Mouse (Mus musculus) hindbrain, postnatal 0 days (tissue): ENCODE results near the gene Aldh5a1. TPM values are rescaled to one million over a fixed set of nuclear protein-coding genes. Genes with fewer than 3 reads are reported as not detected.
"Not testable (repeated sequence)": the region's sequence is repeated elsewhere in the genome, so short reads cannot be mapped to it uniquely, and the experiment has no call there.

Source experiments
- ATAC-seq: fragments of 200-750 bp; cut with Nextera tagmentation; 2 replicates; pipeline ENCODE4 v1.8.0; 2017; ENCODE audit warnings: mild to moderate bottlenecking, moderate TSS enrichment, moderate library complexity
- DNase-seq: peaks from one replicate; pipeline ENCODE4 v3.0.0-alpha.2; 2015; ENCODE audit warnings: low spot score
- H3K27ac ChIP-seq: fragments of 300-500 bp; sonication (generic); 2 replicates; pipeline ENCODE4 v1.5.1; 2014; ENCODE audit warnings: mild to moderate bottlenecking
- H3K27me3 ChIP-seq: fragments of 300-500 bp; sonication (generic); 2 replicates; pipeline ENCODE4 v1.6.1; 2014; ENCODE audit warnings: low read length, mixed read lengths; ENCODE audit not compliant: insufficient read depth
- H3K36me3 ChIP-seq: fragments of 300-500 bp; sonication (generic); 2 replicates; pipeline ENCODE4 v1.6.1; 2014; ENCODE audit warnings: low read length, mixed read lengths; ENCODE audit not compliant: insufficient read depth
- H3K4me1 ChIP-seq: fragments of 300-500 bp; sonication (generic); 2 replicates; pipeline ENCODE4 v1.6.1; 2014; ENCODE audit warnings: antibody characterized with exemption, low read length, mixed read lengths; ENCODE audit not compliant: insufficient read depth
- H3K4me2 ChIP-seq: fragments of 300-500 bp; sonication (generic); 2 replicates; pipeline ENCODE4 v1.6.1; 2014; ENCODE audit warnings: low read depth, mild to moderate bottlenecking, low read length, moderate library complexity, mixed read lengths
- H3K4me3 ChIP-seq: fragments of 300-500 bp; sonication (generic); 2 replicates; pipeline ENCODE4 v1.5.1; 2014; ENCODE audit warnings: low read length
- H3K9ac ChIP-seq: fragments of 300-500 bp; sonication (generic); replicated peaks from 2 replicates; pipeline ENCODE4 v1.6.1; 2014; ENCODE audit warnings: mild to moderate bottlenecking, low read length, moderate library complexity, mixed read lengths
- H3K9me3 ChIP-seq: fragments of 300-500 bp; sonication (generic); 2 replicates; pipeline ENCODE4 v1.6.1; 2016; ENCODE audit warnings: low read length, mixed read lengths
- CTCF ChIP-seq: IDR thresholded peaks from 2 replicates; pipeline ENCODE4 v1.5.1; 2016; ENCODE audit warnings: antibody characterized with exemption, control low read depth, low read depth
- WGBS: fragments of 180-500 bp; shearing (Covaris S2); extraction: QIAGEN DNeasy Blood & Tissue Kit; methylation state at CpG from one replicate; pipeline ENCODE4 v1.1.7; 2014; 5-methylcytosine and 5-hydroxymethylcytosine counted together
- polyA plus RNA-seq: library from polyadenylated mRNA; unstranded; fragments of >200 nt; fragmentation: Nextera tagmentation; extraction: Ambion mirVana; gene quantifications from 2 replicates; pipeline ENCODE4 v1.2.1, GENCODE M21; 2015
- total RNA-seq: library from RNA; depleted of rRNA; stranded (reverse); fragments of >200 nt; gene quantifications from 2 replicates; pipeline ENCODE4 v1.2.3, GENCODE M21; 2014; rRNA removed

Aldh5a1 gene
- total RNA-seq = 46.3 and 53.9 TPM in 2 replicates
- polyA plus RNA-seq = 16.2 and 16.9 TPM in 2 replicates

- Histone ChIP-seq H3K4me1 (peaks cover 3% of the 10 kb centered on the region; the same call in 1 of the 2 replicates), H3K36me3 (no peaks in the 10 kb centered on the region), H3K4me2 (peak within 1 kb of the TSS; percentile 70), H3K27ac (peak within 1 kb of the TSS; percentile 93), H3K4me3 (peak within 1 kb of the TSS; percentile 90), H3K9me3 (no peaks in the 10 kb centered on the region), H3K9ac (peak within 1 kb of the TSS; percentile 93), H3K27me3 (no peaks in the 10 kb centered on the region)
- peak; percentile 50 for TF ChIP-seq CTCF
- DNase-seq (peak; percentile 91), ATAC-seq (peak; percentile 84)
- WGBS = under 1% methylated on average over 75 of the region's 75 CpGs
Observed at GRCm38 (mm10) chr13:24937108-24937838, at the start of gene Aldh5a1. Gene Aldh5a1, minus strand, starts transcription at chr13:24937661.

- Histone ChIP-seq H3K27me3 (no peaks in the 10 kb centered on the region), H3K4me1 (no peaks in the 10 kb centered on the region), H3K36me3 (peaks cover 7% of the 10 kb centered on the region; the same call in 1 of the 2 replicates), H3K27ac (peak overlapping the region; percentile 15; the same call in 1 of the 2 replicates), H3K9ac (no peak overlapping the region), H3K4me2 (no peak overlapping the region), H3K4me3 (no peak overlapping the region), H3K9me3 (no peaks in the 10 kb centered on the region)
- 35% methylated on average over 2 of the region's 2 CpGs for WGBS
- DNase-seq (peak; percentile 66), ATAC-seq (peak; percentile 90)
- TF ChIP-seq CTCF = no peak
Observed at GRCm38 (mm10) chr13:24985435-24985834, 48.0 kb upstream of the Aldh5a1 start.

GRCm38 (mm10) chr13:24981031-24981430, 43.6 kb upstream of the Aldh5a1 start:
- no peak for TF ChIP-seq CTCF
- ATAC-seq (no peak), DNase-seq (no peak)
- H3K9me3 ChIP-seq = no peaks in the 10 kb centered on the region
- no peak overlapping the region for H3K9ac ChIP-seq
- no peaks in the 10 kb centered on the region for H3K4me1 ChIP-seq
- H3K4me3 ChIP-seq = no peak overlapping the region
- no peak overlapping the region for H3K4me2 ChIP-seq
- WGBS = 90% methylated on average over 6 of the region's 6 CpGs
- no peak overlapping the region for H3K27ac ChIP-seq
- no peaks in the 10 kb centered on the region for H3K27me3 ChIP-seq
- H3K36me3 ChIP-seq = no peaks in the 10 kb centered on the region

- Histone ChIP-seq H3K4me1 (no peaks in the 10 kb centered on the region), H3K27ac (no peak overlapping the region), H3K4me3 (no peak overlapping the region), H3K36me3 (no peaks in the 10 kb centered on the region), H3K27me3 (no peaks in the 10 kb centered on the region), H3K9ac (no peak overlapping the region), H3K9me3 (no peaks in the 10 kb centered on the region), H3K4me2 (no peak overlapping the region)
- DNase-seq (no peak), ATAC-seq (no peak)
- no peak for TF ChIP-seq CTCF
- WGBS = 78% methylated on average over 5 of the region's 5 CpGs
Observed at GRCm38 (mm10) chr13:24977820-24978342, 40.4 kb upstream of the Aldh5a1 start.

GRCm38 (mm10) chr13:24976384-24976783, 38.9 kb upstream of the Aldh5a1 start:
- peak; percentile 42; the same call in 1 of the 2 replicates for ATAC-seq
- Histone ChIP-seq H3K9me3 (no peaks in the 10 kb centered on the region), H3K4me1 (no peaks in the 10 kb centered on the region), H3K4me2 (no peak overlapping the region), H3K27me3 (no peaks in the 10 kb centered on the region), H3K9ac (no peak overlapping the region), H3K36me3 (no peaks in the 10 kb centered on the region), H3K27ac (no peak overlapping the region), H3K4me3 (no peak overlapping the region)
- WGBS = 49% methylated on average over 4 of the region's 4 CpGs
- TF ChIP-seq CTCF = no peak
- DNase-seq = no peak

GRCm38 (mm10) chr13:24971776-24972175, 34.3 kb upstream of the Aldh5a1 start:
- not testable (repeated sequence) for H3K9ac ChIP-seq, H3K27ac ChIP-seq, H3K36me3 ChIP-seq, DNase-seq, H3K4me3 ChIP-seq, H3K4me1 ChIP-seq, ATAC-seq, H3K9me3 ChIP-seq, H3K4me2 ChIP-seq, H3K27me3 ChIP-seq
- 89% methylated on average over 3 of the region's 3 CpGs for WGBS

GRCm38 (mm10) chr13:24965846-24966201, 28.4 kb upstream of the Aldh5a1 start:
- H3K9ac ChIP-seq = peak overlapping the region; percentile 33; the same call in 1 of the 2 replicates
- 38% methylated on average over 5 of the region's 5 CpGs for WGBS
- no peak for TF ChIP-seq CTCF
- ATAC-seq = peak; percentile 66
- peak overlapping the region; percentile 52 for H3K4me2 ChIP-seq
- H3K4me1 ChIP-seq = peaks cover 4% of the 10 kb centered on the region; the same call in 1 of the 2 replicates
- DNase-seq = no peak
- H3K27ac ChIP-seq = peak overlapping the region; percentile 64; the same call in 1 of the 2 replicates
- H3K9me3 ChIP-seq = no peaks in the 10 kb centered on the region
- no peaks in the 10 kb centered on the region for H3K27me3 ChIP-seq
- no peaks in the 10 kb centered on the region for H3K36me3 ChIP-seq
- H3K4me3 ChIP-seq = peak overlapping the region; percentile 29
